Mouse (Mus musculus) testis, adult 2 months (tissue): ENCODE results near the gene Zcchc3. TPM values are rescaled to one million over a fixed set of nuclear protein-coding genes. Genes with fewer than 3 reads are reported as not detected.

Source experiments
- H3K27ac ChIP-seq: fragments of 200-500 bp; 2 replicates; pipeline ENCODE4 v1.5.1; 2012; ENCODE audit warnings: low read depth, low read length; ENCODE audit not compliant: control insufficient read depth, insufficient read depth
- H3K27me3 ChIP-seq: fragments of 200-500 bp; 2 replicates; pipeline ENCODE4 v1.6.1; 2012; ENCODE audit warnings: mild to moderate bottlenecking, low read length, moderate library complexity; ENCODE audit not compliant: control insufficient read depth, insufficient read depth
- H3K36me3 ChIP-seq: fragments of 200-500 bp; 2 replicates; pipeline ENCODE4 v1.6.1; 2012; ENCODE audit warnings: mild to moderate bottlenecking, low read length; ENCODE audit not compliant: control insufficient read depth, insufficient read depth
- H3K4me1 ChIP-seq: fragments of 200-500 bp; 2 replicates; pipeline ENCODE4 v1.6.1; 2012; ENCODE audit warnings: low read length; ENCODE audit not compliant: control insufficient read depth, insufficient read depth
- H3K4me3 ChIP-seq: fragments of 200-500 bp; 2 replicates; pipeline ENCODE4 v1.5.1; 2012; ENCODE audit warnings: low read depth, mild to moderate bottlenecking, low read length, moderate library complexity, mixed read lengths; ENCODE audit not compliant: control insufficient read depth
- CTCF ChIP-seq: fragments of 200-500 bp; IDR thresholded peaks from 2 replicates; pipeline ENCODE4 v1.5.1; 2012; ENCODE audit warnings: low read depth, mild to moderate bottlenecking, inconsistent platforms, low read length, moderate library complexity; ENCODE audit not compliant: control insufficient read depth, insufficient read depth, insufficient replicate concordance
- POLR2A ChIP-seq: fragments of 200-500 bp; IDR thresholded peaks from 2 replicates; pipeline ENCODE4 v1.6.1; 2012; ENCODE audit warnings: low read depth, mild to moderate bottlenecking, inconsistent platforms, low read length, moderate library complexity; ENCODE audit not compliant: control insufficient read depth
- polyA plus RNA-seq: library from polyadenylated mRNA; depleted of rRNA; stranded (reverse); fragments of >200 nt; gene quantifications from 2 replicates; pipeline ENCODE4 v1.2.3, GENCODE M21; 2012

The Zcchc3 gene
- polyA plus RNA-seq, 1 experiment: 2.8 TPM

DNA sequence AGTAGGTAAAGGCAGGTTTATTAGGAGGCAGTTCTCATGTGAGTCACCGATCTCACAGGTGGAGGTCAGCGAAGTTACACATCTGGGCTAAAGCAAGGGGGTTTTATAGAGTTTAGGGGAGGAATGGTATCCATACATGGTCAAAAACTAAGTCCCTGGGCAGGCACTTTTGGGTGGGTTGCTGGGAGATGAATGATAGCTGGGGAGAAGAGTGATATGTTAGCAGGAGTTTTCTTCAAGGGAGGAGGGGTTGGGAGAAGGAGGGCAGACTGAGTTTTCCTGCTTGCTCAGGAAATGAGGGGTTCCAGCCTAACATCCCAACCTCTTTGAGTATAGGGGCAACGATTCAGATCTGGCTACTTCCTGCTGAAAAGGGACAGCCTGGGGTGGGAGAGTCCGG, 460 bp upstream of the Zcchc3 start, which contains the start of gene 6820408C15Rik:
6820408C15Rik (plus strand) TSS at position 301 of the 400 bp plus-strand sequence.
- Histone ChIP-seq H3K4me1 (peaks cover 30% of the 10 kb centered on the region), H3K4me3 (peak within 1 kb of the TSS; percentile 78), H3K27me3 (no peaks in the 10 kb centered on the region), H3K36me3 (no peaks in the 10 kb centered on the region), H3K27ac (peak within 1 kb of the TSS; percentile 75)
- TF ChIP-seq POLR2A (no peak), CTCF (no peak)

DNA sequence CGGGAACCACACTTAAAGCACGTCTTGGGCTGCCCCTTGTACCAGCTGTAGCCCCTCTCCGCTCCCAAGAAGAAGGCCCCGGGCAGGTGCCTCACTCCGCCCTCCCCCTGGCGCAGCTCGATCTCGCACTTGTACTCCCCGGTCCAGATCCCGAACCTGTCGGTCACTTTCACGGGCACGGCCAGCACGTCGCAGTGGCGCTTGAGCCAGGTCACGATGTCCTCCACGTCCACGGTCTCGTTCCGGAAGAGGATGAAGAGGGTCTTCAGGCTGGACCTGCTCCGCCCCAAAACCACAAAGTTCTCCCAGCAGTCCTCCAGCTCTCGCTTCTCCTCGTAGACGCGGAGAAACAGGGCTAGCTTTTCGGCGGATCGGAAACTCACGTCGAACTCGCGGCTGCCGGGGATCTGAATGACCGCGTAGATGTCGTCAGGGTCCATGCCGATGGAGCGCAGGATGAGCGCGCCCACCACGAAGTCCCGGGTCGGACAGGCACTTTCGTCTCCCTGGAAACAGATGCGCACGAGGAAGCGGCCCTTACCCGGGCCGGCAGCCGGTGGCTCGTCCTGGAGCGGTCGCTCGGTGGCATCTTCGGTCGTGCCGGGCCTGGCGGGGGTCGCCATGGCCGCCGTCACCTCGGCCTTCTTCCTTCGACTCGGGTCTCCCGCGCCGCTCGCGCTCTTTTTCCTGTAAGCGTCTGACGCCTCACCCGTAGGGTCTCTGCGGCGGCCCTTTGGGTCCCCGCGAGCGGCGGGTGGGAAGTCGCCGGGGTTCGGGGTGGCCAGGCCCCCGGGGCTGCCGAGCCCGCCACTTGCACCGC, 852 bp downstream of the Zcchc3 start:
- Histone ChIP-seq H3K27me3 (no peaks in the 10 kb centered on the region), H3K4me3 (peak overlapping the region; percentile 78), H3K36me3 (no peaks in the 10 kb centered on the region), H3K27ac (peak overlapping the region; percentile 75), H3K4me1 (peaks cover 30% of the 10 kb centered on the region)
- TF ChIP-seq CTCF (no peak), POLR2A (no peak; the same call in 1 of the 2 replicates)

DNA sequence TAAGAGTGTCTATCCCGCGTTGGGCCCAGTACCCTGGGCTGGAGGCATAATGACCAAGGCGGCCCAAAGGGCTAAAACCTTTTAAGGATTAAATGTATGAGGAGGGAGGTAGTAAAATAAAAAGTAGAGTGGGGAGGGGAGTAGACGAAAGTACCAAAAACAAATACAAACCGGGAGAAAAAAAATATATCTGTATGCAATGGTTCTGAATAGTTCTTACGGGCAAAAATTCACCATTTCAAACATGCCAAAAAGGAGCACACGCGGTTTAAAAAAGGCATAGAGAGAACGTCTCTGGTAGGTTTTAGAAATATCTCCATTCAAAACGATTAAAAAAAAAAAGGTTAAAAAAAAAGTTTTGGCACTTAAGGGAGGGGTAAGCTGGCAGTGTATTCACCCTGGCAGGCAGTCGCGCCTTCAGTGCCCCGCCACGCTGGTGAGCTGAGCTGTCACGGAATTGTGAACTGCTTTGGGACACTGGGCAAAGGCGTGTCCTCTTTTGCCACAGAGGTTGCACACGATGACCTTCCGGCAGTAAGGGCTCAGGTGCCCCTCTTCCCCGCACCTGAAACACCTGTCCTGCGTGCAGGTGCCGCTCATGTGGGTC, 1.6 kb downstream of the Zcchc3 start:
- Histone ChIP-seq H3K27me3 (no peaks in the 10 kb centered on the region), H3K4me3 (peak overlapping the region; percentile 78), H3K4me1 (peaks cover 30% of the 10 kb centered on the region), H3K36me3 (no peaks in the 10 kb centered on the region), H3K27ac (peak overlapping the region; percentile 75; the same call in 1 of the 2 replicates)
- TF ChIP-seq CTCF (no peak), POLR2A (no peak; the same call in 1 of the 2 replicates)

DNA sequence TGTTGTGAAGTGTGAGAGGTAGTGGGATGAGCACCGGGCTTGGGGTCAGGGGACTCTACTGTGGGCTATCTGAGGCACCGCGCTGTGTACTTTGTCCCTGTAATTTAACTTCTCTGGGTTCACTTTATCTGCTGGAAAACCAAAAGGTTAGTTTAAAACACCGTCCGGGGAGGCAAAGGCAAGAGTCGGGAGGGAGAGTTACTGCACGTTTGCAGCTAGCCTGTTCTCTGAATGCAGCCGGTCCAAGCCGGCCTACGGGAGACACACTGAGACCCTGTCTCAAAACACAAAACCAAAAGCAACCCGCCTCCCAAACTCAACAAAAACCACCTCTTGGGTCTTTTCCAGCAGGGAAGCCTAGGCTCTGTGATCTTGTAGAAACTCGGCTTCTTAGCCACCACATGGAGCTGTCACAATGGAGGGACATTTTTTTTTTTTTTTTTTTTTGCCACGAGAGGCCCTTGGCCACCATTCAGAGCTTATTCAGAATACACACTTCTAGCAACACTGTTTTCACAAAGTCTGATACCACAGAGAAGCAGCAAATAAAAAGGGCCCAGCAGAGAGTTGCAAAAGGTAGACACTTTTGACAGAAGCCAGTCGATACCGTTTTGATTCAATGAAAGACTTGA, 2.2 kb downstream of the Zcchc3 start:
- Histone ChIP-seq H3K27ac (no peak overlapping the region), H3K4me1 (peaks cover 30% of the 10 kb centered on the region)

DNA sequence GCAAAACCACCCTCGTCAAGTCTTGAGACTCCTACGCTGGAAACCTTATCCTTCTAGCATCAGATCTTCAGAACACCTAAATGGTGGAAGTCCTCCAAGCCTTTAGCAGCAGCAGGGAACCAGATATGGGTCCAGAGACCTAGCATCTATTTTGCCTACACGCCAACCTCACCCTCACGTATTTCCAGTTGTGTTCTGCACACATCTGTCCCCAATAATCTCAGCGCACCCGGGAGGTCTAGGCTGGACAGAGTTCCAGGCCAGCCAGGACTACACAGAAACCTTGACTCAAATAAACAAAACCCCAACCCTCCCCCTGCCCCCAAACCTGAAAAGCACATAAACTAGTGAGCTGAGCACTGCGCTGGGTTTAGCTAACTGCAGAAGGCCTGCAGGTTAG, 3.4 kb downstream of the Zcchc3 start:
- peaks cover 37% of the 10 kb centered on the region for H3K4me1 ChIP-seq
- peak overlapping the region; percentile 19; the same call in 1 of the 2 replicates for H3K4me3 ChIP-seq
- no peaks in the 10 kb centered on the region for H3K36me3 ChIP-seq
- H3K27me3 ChIP-seq: no peaks in the 10 kb centered on the region
- H3K27ac ChIP-seq: peak overlapping the region; percentile 59
- no peak for TF ChIP-seq POLR2A
- no peak for TF ChIP-seq CTCF

More for the DNA sequence above, 2.2 kb downstream of the Zcchc3 start:
- no peaks in the 10 kb centered on the region for H3K27me3 ChIP-seq
- no peak for TF ChIP-seq POLR2A
- no peak for TF ChIP-seq CTCF
- no peak overlapping the region for H3K4me3 ChIP-seq
- no peaks in the 10 kb centered on the region for H3K36me3 ChIP-seq

DNA sequence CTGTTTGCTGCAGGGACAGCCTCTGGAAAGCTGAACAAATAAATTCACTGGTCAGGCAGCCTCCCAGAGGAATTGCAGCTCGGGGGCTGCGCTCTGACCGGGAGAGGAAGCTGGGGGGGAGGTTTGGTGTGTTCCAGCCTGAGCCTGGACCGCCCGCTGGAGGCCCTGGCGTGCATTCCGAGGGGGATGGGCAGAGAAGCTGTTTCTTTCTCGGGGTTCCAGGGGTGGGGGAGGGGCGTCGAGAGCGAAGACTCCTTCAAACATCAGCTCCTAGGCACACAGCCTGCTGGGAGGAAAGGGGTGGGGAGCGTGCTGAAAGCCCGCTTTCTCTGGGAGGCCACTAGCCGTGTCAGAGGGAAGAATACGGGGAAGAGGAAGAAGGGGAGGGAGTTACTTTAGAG, 3.9 kb downstream of the Zcchc3 start:
- Histone ChIP-seq H3K4me1 (peaks cover 41% of the 10 kb centered on the region), H3K4me3 (peak overlapping the region; percentile 19), H3K27me3 (no peaks in the 10 kb centered on the region), H3K36me3 (no peaks in the 10 kb centered on the region), H3K27ac (peak overlapping the region; percentile 59)
- no peak for TF ChIP-seq POLR2A
- no peak for TF ChIP-seq CTCF

DNA sequence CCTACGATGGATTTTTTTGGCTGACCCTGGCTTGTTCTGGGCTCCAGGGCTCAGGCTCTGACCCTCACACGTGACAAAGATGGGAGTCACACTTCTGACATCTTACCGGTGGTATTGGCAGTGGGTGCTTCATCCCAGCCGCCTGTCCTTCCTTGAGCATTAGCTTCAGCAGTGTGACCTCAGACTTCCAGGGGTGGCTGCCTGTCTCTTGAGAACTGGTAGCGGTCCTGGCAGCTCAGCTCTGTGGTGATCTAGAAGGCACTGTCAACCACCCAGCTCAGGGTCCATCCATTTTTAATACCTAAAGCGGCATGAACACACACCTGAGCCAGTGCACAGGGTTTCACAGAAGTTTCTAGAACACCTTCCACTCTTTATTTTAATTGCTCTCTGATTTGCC, 5.0 kb downstream of the Zcchc3 start:
- Histone ChIP-seq H3K36me3 (no peaks in the 10 kb centered on the region), H3K27ac (no peak overlapping the region), H3K27me3 (no peaks in the 10 kb centered on the region), H3K4me3 (no peak overlapping the region), H3K4me1 (peaks cover 40% of the 10 kb centered on the region)
- no peak for TF ChIP-seq CTCF
- no peak for TF ChIP-seq POLR2A
